Mouse (Mus musculus) heart, embryonic 16.5 days (tissue): ENCODE data around the gene Slc12a1. TPM values are rescaled to one million over a fixed set of nuclear protein-coding genes. Genes with fewer than 3 reads are reported as not detected.

ENCODE experiments used
- ATAC-seq: fragments of 200-750 bp; cut with Nextera tagmentation; replicated peaks from 2 replicates; pipeline ENCODE4 v1.8.0; 2017; ENCODE audit warnings: moderate number of reproducible peaks; ENCODE audit not compliant: insufficient read depth, low FRiP score; ENCODE audit errors: extremely low read depth
- H3K27ac ChIP-seq: fragments of 300-500 bp; sonication (generic); 2 replicates; pipeline ENCODE4 v1.5.1; 2014; ENCODE audit warnings: mild to moderate bottlenecking, low read length, control low read depth, moderate library complexity
- H3K27me3 ChIP-seq: fragments of 300-500 bp; sonication (generic); 2 replicates; pipeline ENCODE4 v1.6.1; 2014; ENCODE audit warnings: low read length, mixed read lengths; ENCODE audit not compliant: control insufficient read depth, insufficient read depth
- H3K36me3 ChIP-seq: fragments of 300-500 bp; sonication (generic); 2 replicates; pipeline ENCODE4 v1.6.1; 2014; ENCODE audit not compliant: control insufficient read depth, insufficient read depth
- H3K4me1 ChIP-seq: fragments of 300-500 bp; sonication (generic); 2 replicates; pipeline ENCODE4 v1.6.1; 2014; ENCODE audit warnings: low read length, mixed read lengths; ENCODE audit not compliant: control insufficient read depth, insufficient read depth
- H3K4me2 ChIP-seq: fragments of 300-500 bp; sonication (generic); 2 replicates; pipeline ENCODE4 v1.6.1; 2014; ENCODE audit warnings: low read depth, mild to moderate bottlenecking, control low read depth, low read length
- H3K4me3 ChIP-seq: fragments of 300-500 bp; sonication (generic); 2 replicates; pipeline ENCODE4 v1.5.1; 2014; ENCODE audit warnings: mild to moderate bottlenecking, control low read depth, low read length
- H3K9ac ChIP-seq: fragments of 300-500 bp; sonication (generic); 2 replicates; pipeline ENCODE4 v1.6.1; 2014; ENCODE audit warnings: low read length, control low read depth
- H3K9me3 ChIP-seq: fragments of 300-500 bp; sonication (generic); replicated peaks from 2 replicates; pipeline ENCODE4 v1.6.1; 2016; ENCODE audit warnings: low read length; ENCODE audit not compliant: control insufficient read depth
- WGBS: fragments of 180-500 bp; shearing (Covaris S2); extraction: QIAGEN DNeasy Blood & Tissue Kit; methylation state at CpG from one replicate; pipeline ENCODE4 v1.1.7; 2014; 5-methylcytosine and 5-hydroxymethylcytosine counted together
- polyA plus RNA-seq: library from polyadenylated mRNA; unstranded; fragments of >200 nt; fragmentation: Nextera tagmentation; extraction: Ambion mirVana; gene quantifications from 2 replicates; pipeline ENCODE4 v1.2.1, GENCODE M21; 2015

Gene Slc12a1
- polyA plus RNA-seq, 1 experiment from 2014 or later = not detected

DNA sequence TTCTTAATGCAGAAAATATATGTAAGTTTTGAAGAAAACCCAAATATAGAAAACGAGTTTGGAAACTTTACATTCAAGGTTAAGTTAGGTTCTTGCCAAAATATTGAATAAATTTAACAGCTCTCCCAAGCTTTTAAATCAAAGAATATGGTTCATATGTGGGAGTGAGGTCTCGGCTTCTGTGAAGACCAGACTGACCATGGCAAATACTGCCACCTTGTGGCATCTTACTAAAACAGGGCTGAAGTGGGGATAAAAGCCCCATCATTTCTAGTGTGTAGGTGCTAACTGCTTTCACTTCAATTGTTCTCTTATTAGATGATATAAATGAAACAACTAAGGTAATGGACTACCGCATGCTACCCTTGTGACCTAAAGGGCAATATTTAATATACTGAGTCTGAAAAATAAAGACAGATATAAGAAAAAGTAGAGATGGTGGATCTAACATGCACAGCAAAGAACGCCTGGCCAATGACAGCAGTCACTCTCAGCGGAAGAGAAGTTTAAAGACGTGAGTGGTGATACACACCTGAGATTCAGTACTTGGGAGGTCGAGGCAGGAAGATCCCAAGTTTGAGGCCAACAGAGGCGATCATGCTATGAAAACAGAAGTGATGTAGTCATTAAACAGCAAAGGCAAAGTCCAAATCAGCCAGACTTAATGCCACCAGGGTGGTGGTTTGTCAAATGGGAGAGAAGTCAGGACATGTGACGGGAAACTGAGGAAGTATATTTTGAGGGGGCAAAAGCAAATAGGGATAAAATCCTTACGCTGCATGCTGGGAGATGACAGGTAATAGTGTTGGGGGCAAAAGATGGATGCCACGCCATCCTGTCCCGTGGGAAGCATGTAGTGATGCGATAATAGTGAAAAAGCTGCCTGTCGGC is 107.2 kb downstream of the Slc12a1 start:
- H3K9ac ChIP-seq = no peak overlapping the region
- H3K4me3 ChIP-seq = no peak overlapping the region
- ATAC-seq = no peak
- no peak overlapping the region for H3K27ac ChIP-seq
- H3K4me2 ChIP-seq = no peak overlapping the region
- 0 out of 2 replicates have a peak, but pooled peaks cover 2% of the 10 kb centered on the region for H3K9me3 ChIP-seq
- H3K36me3 ChIP-seq = peaks cover 18% of the 10 kb centered on the region
- H3K4me1 ChIP-seq = no peaks in the 10 kb centered on the region; the same call in 1 of the 2 replicates
- no peaks in the 10 kb centered on the region for H3K27me3 ChIP-seq
- WGBS = 79% methylated on average over 14 of the region's 14 CpGs

DNA sequence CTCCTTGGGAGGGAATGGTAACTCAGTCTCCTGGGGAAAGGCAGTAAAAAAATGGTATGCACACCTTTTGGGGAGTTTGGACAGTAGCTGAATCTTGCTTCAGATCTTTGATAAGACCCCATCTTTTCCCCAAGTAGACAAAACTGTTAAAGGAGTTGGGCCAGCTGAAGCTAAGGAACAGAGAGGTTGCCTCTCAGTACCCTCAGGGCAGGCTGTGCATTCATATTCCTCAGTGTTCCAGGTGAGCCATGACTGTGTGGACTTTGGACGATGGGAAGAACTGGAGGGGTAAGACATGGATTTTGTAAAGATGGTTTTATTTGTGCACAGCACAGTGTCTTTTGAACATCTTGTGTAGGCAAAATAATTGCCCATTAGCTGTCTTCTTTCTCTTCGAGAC is 108.0 kb downstream of the Slc12a1 start:
- WGBS = 77% methylated on average over 2 of the region's 2 CpGs
- no peak overlapping the region for H3K9ac ChIP-seq
- no peaks in the 10 kb centered on the region; the same call in 1 of the 2 replicates for H3K4me1 ChIP-seq
- no peak overlapping the region for H3K27ac ChIP-seq
- H3K9me3 ChIP-seq = no peaks in the 10 kb centered on the region
- ATAC-seq = no peak
- H3K36me3 ChIP-seq = peaks cover 15% of the 10 kb centered on the region
- H3K27me3 ChIP-seq = no peaks in the 10 kb centered on the region
- H3K4me2 ChIP-seq = no peak overlapping the region
- H3K4me3 ChIP-seq = no peak overlapping the region

DNA sequence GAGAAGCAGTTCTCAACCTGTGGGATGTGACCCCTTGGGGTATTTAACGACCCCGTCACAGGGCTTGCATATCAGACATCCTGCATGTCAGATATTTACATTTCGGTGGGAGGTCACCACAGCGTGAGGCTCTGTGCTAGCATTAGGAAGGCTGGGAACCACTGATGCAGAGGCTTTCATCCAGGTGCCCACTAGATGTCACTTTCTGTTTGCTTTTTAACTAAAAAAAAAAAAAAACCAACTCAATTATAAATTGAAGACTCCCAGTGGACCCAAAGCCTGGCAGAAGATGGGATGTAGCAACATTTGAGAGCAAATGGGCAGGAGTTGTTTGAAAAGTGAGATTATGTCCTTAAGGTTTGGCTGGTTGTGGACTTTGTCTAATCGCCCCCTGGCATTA is 110.8 kb downstream of the Slc12a1 start:
- no peaks in the 10 kb centered on the region; the same call in 1 of the 2 replicates for H3K4me1 ChIP-seq
- 20% methylated on average over 5 of the region's 5 CpGs for WGBS
- ATAC-seq = no peak
- no peaks in the 10 kb centered on the region for H3K27me3 ChIP-seq
- no peaks in the 10 kb centered on the region for H3K9me3 ChIP-seq
- peaks cover 1% of the 10 kb centered on the region for H3K36me3 ChIP-seq
- H3K27ac ChIP-seq = no peak overlapping the region
- H3K9ac ChIP-seq = no peak overlapping the region
- no peak overlapping the region for H3K4me3 ChIP-seq
- H3K4me2 ChIP-seq = no peak overlapping the region

- Histone ChIP-seq H3K9ac (no peak overlapping the region), H3K4me3 (no peak overlapping the region), H3K27ac (no peak overlapping the region), H3K4me1 (no peaks in the 10 kb centered on the region; the same call in 1 of the 2 replicates), H3K9me3 (no peaks in the 10 kb centered on the region), H3K4me2 (no peak overlapping the region), H3K36me3 (no peaks in the 10 kb centered on the region), H3K27me3 (no peaks in the 10 kb centered on the region)
- 15% methylated on average over 9 of the region's 9 CpGs for WGBS
- ATAC-seq = no peak; the same call in 1 of the 2 replicates
These were observed 111.4 kb downstream of the Slc12a1 start for GRCm38 (mm10) chr2:125263753-125264152.

GRCm38 (mm10) chr2:125268876-125269275 is 116.6 kb downstream of the Slc12a1 start:
- Histone ChIP-seq H3K4me2 (no peak overlapping the region), H3K9ac (no peak overlapping the region), H3K4me1 (no peaks in the 10 kb centered on the region; the same call in 1 of the 2 replicates), H3K27me3 (no peaks in the 10 kb centered on the region), H3K27ac (no peak overlapping the region), H3K36me3 (no peaks in the 10 kb centered on the region), H3K9me3 (peaks cover 5% of the 10 kb centered on the region; the same call in 1 of the 2 replicates), H3K4me3 (no peak overlapping the region)
- WGBS = 61% methylated on average over 1 of the region's 1 CpGs
- no peak for ATAC-seq

- Histone ChIP-seq H3K36me3 (no peaks in the 10 kb centered on the region), H3K4me3 (no peak overlapping the region), H3K27ac (no peak overlapping the region), H3K9me3 (peaks cover 5% of the 10 kb centered on the region; the same call in 1 of the 2 replicates), H3K4me1 (0 out of 2 replicates have a peak, but pooled peaks cover 2% of the 10 kb centered on the region), H3K4me2 (no peak overlapping the region), H3K9ac (no peak overlapping the region), H3K27me3 (no peaks in the 10 kb centered on the region)
- WGBS = 50% methylated on average over 5 of the region's 5 CpGs
- ATAC-seq = no peak
These were observed 123.3 kb downstream of the Slc12a1 start for GRCm38 (mm10) chr2:125275617-125276016.

DNA sequence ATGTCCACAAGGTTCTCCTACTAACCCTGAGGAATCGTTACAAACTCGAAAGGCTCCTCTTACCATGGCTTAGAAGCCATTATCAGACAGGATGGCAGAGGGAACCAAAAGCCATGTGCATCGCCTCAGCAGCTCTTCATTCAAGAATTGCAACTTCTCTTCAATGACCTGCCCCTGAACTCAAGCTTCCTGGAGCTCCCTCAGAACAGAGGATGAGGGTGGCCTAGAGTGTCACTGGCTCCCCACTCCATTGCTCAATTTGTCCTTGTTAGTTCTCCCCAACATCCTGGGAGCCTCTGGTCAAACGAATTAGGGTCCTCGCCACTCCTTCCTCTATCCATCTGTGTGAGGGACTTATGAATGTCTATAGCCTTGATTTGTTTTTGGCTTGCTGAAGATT is 124.4 kb downstream of the Slc12a1 start:
- peaks cover 1% of the 10 kb centered on the region; the same call in 1 of the 2 replicates for H3K9me3 ChIP-seq

DNA sequence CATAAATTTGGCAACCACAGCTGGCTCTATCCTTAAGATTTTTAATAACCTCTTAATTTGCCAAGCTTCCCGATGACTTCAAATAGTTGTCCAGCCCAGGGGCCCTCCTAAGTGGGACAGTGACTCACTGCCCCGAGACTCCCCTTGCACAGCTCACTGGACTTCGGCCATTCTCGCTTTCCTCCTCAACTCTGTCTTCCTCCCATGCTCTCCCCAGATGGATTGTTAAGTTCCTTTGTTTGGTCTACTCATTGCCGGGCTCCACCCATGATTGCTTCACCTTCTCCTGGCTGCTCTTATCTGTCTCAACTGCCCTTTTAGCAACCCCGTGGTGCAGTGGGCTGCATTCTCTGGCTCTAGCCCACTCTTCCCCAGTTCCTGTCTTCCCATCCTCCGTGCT is 126.2 kb downstream of the Slc12a1 start:
- Histone ChIP-seq H3K9me3 (no peaks in the 10 kb centered on the region), H3K27me3 (no peaks in the 10 kb centered on the region), H3K4me1 (0 out of 2 replicates have a peak, but pooled peaks cover 2% of the 10 kb centered on the region), H3K4me2 (no peak overlapping the region), H3K27ac (no peak overlapping the region), H3K4me3 (no peak overlapping the region), H3K36me3 (no peaks in the 10 kb centered on the region), H3K9ac (no peak overlapping the region)
- peak; percentile 49 for ATAC-seq
- WGBS = 35% methylated on average over 7 of the region's 7 CpGs

More for the DNA sequence above, 124.4 kb downstream of the Slc12a1 start:
- H3K4me1 ChIP-seq = 0 out of 2 replicates have a peak, but pooled peaks cover 2% of the 10 kb centered on the region
- H3K4me3 ChIP-seq = no peak overlapping the region
- H3K27ac ChIP-seq = no peak overlapping the region
- ATAC-seq = no peak
- no peaks in the 10 kb centered on the region for H3K27me3 ChIP-seq
- WGBS = 82% methylated on average over 5 of the region's 5 CpGs
- H3K4me2 ChIP-seq = no peak overlapping the region
- no peak overlapping the region for H3K9ac ChIP-seq
- no peaks in the 10 kb centered on the region for H3K36me3 ChIP-seq
